Mouse (Mus musculus) kidney, embryonic 15.5 days (tissue): ENCODE data around the gene Hoxa9. TPM values are rescaled to one million over a fixed set of nuclear protein-coding genes. Genes with fewer than 3 reads are reported as not detected.

ENCODE experiments used
- ATAC-seq: fragments of 200-750 bp; cut with Nextera tagmentation; replicated peaks from 2 replicates; pipeline ENCODE4 v1.8.0; 2017; ENCODE audit warnings: moderate TSS enrichment; ENCODE audit not compliant: low FRiP score
- H3K27ac ChIP-seq: fragments of 300-500 bp; sonication (generic); 2 replicates; pipeline ENCODE4 v1.5.1; 2015; ENCODE audit warnings: mild to moderate bottlenecking, inconsistent platforms
- H3K27me3 ChIP-seq: fragments of 300-500 bp; sonication (generic); 2 replicates; pipeline ENCODE4 v1.6.1; 2015; ENCODE audit warnings: inconsistent platforms
- H3K36me3 ChIP-seq: fragments of 300-500 bp; sonication (generic); 2 replicates; pipeline ENCODE4 v1.6.1; 2015; ENCODE audit warnings: inconsistent platforms
- H3K4me1 ChIP-seq: fragments of 300-500 bp; sonication (generic); 2 replicates; pipeline ENCODE4 v1.6.1; 2015; ENCODE audit warnings: inconsistent platforms
- H3K4me2 ChIP-seq: fragments of 300-500 bp; sonication (generic); 2 replicates; pipeline ENCODE4 v1.6.1; 2015; ENCODE audit warnings: moderate library complexity, mild to moderate bottlenecking, inconsistent platforms
- H3K4me3 ChIP-seq: fragments of 300-500 bp; sonication (generic); replicated peaks from 2 replicates; pipeline ENCODE4 v1.5.1; 2015; ENCODE audit warnings: mild to moderate bottlenecking, inconsistent platforms
- H3K9ac ChIP-seq: fragments of 300-500 bp; sonication (generic); 2 replicates; pipeline ENCODE4 v1.6.1; 2015; ENCODE audit warnings: mild to moderate bottlenecking, inconsistent platforms
- H3K9me3 ChIP-seq: fragments of 300-500 bp; sonication (generic); replicated peaks from 2 replicates; pipeline ENCODE4 v1.6.1; 2016; ENCODE audit warnings: inconsistent platforms
- WGBS: fragments of 180-500 bp; shearing (Covaris S2); methylation state at CpG from one replicate; pipeline ENCODE4 v1.1.7; 2015; ENCODE audit warnings: mixed read lengths; 5-methylcytosine and 5-hydroxymethylcytosine counted together
- polyA plus RNA-seq: library from polyadenylated mRNA; unstranded; fragments of >200 nt; fragmentation: Nextera tagmentation; extraction: Ambion mirVana; gene quantifications from 2 replicates; pipeline ENCODE4 v1.2.1, GENCODE M21; 2015

Hoxa9 gene
- polyA plus RNA-seq: 53.4 and 65.1 TPM in 2 replicates

DNA sequence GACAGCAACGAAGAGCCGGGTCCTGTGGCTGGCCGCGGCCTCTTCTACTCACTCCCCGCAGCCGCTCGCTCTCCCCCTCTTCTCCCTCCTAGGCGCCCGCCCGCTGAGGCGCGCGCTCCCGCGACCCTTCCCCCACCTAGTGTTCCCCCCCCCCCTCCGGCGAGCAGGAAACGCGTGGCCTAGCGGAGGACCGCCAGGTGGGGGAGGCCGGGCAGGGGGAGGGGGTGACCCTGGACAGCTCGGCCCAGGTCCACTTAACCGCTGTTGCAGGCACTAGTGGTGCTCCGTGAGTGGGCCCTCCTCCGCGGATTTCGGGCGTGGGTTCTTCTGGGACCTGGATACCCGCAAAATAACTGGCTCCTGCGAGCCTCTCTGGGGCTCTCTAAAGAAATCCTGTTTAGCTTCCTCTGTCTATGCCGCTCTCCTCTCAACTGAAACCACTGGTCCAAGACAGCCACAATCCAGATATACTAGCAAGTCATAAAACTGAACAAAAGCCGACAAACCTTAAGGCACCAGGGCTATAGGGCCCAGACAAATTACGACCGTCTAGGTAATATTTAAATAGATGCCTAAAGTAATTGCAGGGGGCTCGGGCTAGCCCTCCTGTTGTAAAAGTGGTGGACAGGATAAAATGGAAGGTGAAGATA, at the start of gene Hoxa9:
Hoxa9 (minus strand) TSS at position 574 of the 650 bp plus-strand sequence.
- peak within 1 kb of the TSS; percentile 96 for H3K9ac ChIP-seq
- peak within 1 kb of the TSS; percentile 76 for H3K4me3 ChIP-seq
- peaks cover 7% of the 10 kb centered on the region; the same call in 1 of the 2 replicates for H3K27me3 ChIP-seq
- under 1% methylated on average over 25 of the region's 36 CpGs for WGBS
- H3K9me3 ChIP-seq: no peaks in the 10 kb centered on the region
- H3K27ac ChIP-seq: peak within 1 kb of the TSS; percentile 97
- ATAC-seq: peak; percentile 43
- H3K36me3 ChIP-seq: no peaks in the 10 kb centered on the region
- H3K4me2 ChIP-seq: peak within 1 kb of the TSS; percentile 74
- peaks cover 32% of the 10 kb centered on the region for H3K4me1 ChIP-seq

GRCm38 (mm10) chr6:52276920-52277319, 46.0 kb upstream of the Hoxa9 start:
- H3K4me2 ChIP-seq: no peak overlapping the region
- no peak overlapping the region for H3K4me3 ChIP-seq
- no peak overlapping the region for H3K9ac ChIP-seq
- no peak for ATAC-seq
- peaks cover 90% of the 10 kb centered on the region for H3K27me3 ChIP-seq
- no peak overlapping the region for H3K27ac ChIP-seq
- peaks cover 11% of the 10 kb centered on the region; the same call in 1 of the 2 replicates for H3K4me1 ChIP-seq
- no peaks in the 10 kb centered on the region for H3K36me3 ChIP-seq
- no peaks in the 10 kb centered on the region for H3K9me3 ChIP-seq
- 5% methylated on average over 5 of the region's 5 CpGs for WGBS

DNA sequence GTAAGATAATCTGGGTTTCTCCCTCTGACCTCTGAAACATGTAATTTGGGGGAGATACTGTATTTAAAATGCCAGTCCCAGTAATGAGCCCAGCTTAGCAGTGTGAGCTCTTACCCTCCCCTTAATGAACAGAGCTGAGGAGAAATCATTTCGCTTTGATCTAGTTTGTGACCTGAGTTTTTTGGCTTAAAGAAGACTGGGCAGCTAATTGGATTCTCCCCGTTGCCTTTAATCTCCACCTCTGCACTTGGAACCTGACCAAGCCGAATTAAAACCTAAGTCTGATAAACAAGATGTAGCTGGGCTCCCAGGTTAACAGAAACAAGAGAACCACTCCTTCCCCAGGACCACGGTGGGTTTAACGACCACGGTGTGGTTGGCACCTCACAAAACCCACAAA, 45.5 kb upstream of the Hoxa9 start:
- peaks cover 11% of the 10 kb centered on the region; the same call in 1 of the 2 replicates for H3K4me1 ChIP-seq
- no peak for ATAC-seq
- H3K9ac ChIP-seq: no peak overlapping the region
- peaks cover 90% of the 10 kb centered on the region for H3K27me3 ChIP-seq
- WGBS: 3% methylated on average over 6 of the region's 6 CpGs
- H3K4me3 ChIP-seq: no peak overlapping the region
- H3K36me3 ChIP-seq: no peaks in the 10 kb centered on the region
- H3K4me2 ChIP-seq: no peak overlapping the region
- H3K27ac ChIP-seq: no peak overlapping the region
- no peaks in the 10 kb centered on the region for H3K9me3 ChIP-seq

GRCm38 (mm10) chr6:52275563-52276280, 44.8 kb upstream of the Hoxa9 start:
- peaks cover 13% of the 10 kb centered on the region; the same call in 1 of the 2 replicates for H3K4me1 ChIP-seq
- no peak overlapping the region for H3K27ac ChIP-seq
- no peaks in the 10 kb centered on the region for H3K36me3 ChIP-seq
- peaks cover 90% of the 10 kb centered on the region for H3K27me3 ChIP-seq
- H3K9me3 ChIP-seq: no peaks in the 10 kb centered on the region
- H3K9ac ChIP-seq: no peak overlapping the region
- no peak for ATAC-seq
- no peak overlapping the region for H3K4me2 ChIP-seq
- WGBS: 6% methylated on average over 8 of the region's 8 CpGs
- no peak overlapping the region for H3K4me3 ChIP-seq

DNA sequence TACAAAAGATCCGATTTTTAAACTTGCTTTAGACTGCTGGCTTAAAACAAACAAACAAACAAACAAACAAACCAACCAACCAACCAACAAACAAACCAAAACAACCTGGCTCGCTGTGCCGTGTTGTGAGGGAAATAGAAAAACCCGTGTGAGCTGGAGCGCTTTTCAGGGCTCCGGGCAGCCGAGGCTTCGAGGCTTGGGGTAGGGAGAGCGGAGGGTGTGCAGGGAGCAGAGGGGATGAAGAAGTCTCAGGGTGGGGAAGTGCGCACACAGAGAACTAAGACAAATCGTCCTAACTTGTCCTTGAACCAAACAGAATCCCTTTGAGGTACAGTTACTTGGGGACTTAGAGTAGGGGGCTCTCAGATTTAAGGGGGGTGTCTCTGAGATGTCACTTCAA, 43.7 kb upstream of the Hoxa9 start:
- Histone ChIP-seq H3K9me3 (no peaks in the 10 kb centered on the region), H3K4me3 (no peak overlapping the region), H3K9ac (no peak overlapping the region), H3K27ac (no peak overlapping the region), H3K4me1 (peaks cover 15% of the 10 kb centered on the region; the same call in 1 of the 2 replicates), H3K27me3 (peaks cover 93% of the 10 kb centered on the region), H3K4me2 (no peak overlapping the region), H3K36me3 (no peaks in the 10 kb centered on the region)
- 4% methylated on average over 11 of the region's 11 CpGs for WGBS
- ATAC-seq: no peak

- no peak overlapping the region for H3K27ac ChIP-seq
- no peak overlapping the region for H3K4me3 ChIP-seq
- H3K9me3 ChIP-seq: no peaks in the 10 kb centered on the region
- H3K4me2 ChIP-seq: peak overlapping the region; percentile 8; the same call in 1 of the 2 replicates
- 6% methylated on average over 22 of the region's 22 CpGs for WGBS
- peaks cover 96% of the 10 kb centered on the region for H3K27me3 ChIP-seq
- no peak overlapping the region for H3K9ac ChIP-seq
- ATAC-seq: no peak
- peaks cover 15% of the 10 kb centered on the region; the same call in 1 of the 2 replicates for H3K4me1 ChIP-seq
- H3K36me3 ChIP-seq: no peaks in the 10 kb centered on the region
Observed at GRCm38 (mm10) chr6:52273656-52274280, 42.9 kb upstream of the Hoxa9 start.

GRCm38 (mm10) chr6:52272766-52273655, 42.1 kb upstream of the Hoxa9 start:
- Histone ChIP-seq H3K9ac (no peak overlapping the region), H3K36me3 (no peaks in the 10 kb centered on the region), H3K27me3 (peaks cover 99% of the 10 kb centered on the region), H3K4me3 (no peak overlapping the region), H3K4me1 (peaks cover 15% of the 10 kb centered on the region; the same call in 1 of the 2 replicates), H3K9me3 (no peaks in the 10 kb centered on the region), H3K27ac (no peak overlapping the region), H3K4me2 (peak overlapping the region; percentile 8; the same call in 1 of the 2 replicates)
- no peak for ATAC-seq
- WGBS: 11% methylated on average over 22 of the region's 22 CpGs

GRCm38 (mm10) chr6:52270494-52271480, 39.9 kb upstream of the Hoxa9 start:
- Histone ChIP-seq H3K27ac (no peak overlapping the region), H3K4me2 (peak overlapping the region; percentile 18; the same call in 1 of the 2 replicates), H3K9ac (no peak overlapping the region), H3K36me3 (no peaks in the 10 kb centered on the region), H3K4me1 (peaks cover 9% of the 10 kb centered on the region; the same call in 1 of the 2 replicates), H3K27me3 (peaks cover 98% of the 10 kb centered on the region), H3K9me3 (no peaks in the 10 kb centered on the region), H3K4me3 (no peak overlapping the region)
- ATAC-seq: 0 out of 2 replicates have a peak, but pooled peaks have one; percentile 25
- 5% methylated on average over 23 of the region's 23 CpGs for WGBS

- no peak for ATAC-seq
- Histone ChIP-seq H3K36me3 (no peaks in the 10 kb centered on the region), H3K4me1 (peaks cover 4% of the 10 kb centered on the region; the same call in 1 of the 2 replicates), H3K4me2 (no peak overlapping the region), H3K9me3 (no peaks in the 10 kb centered on the region), H3K27ac (no peak overlapping the region), H3K27me3 (peaks cover 98% of the 10 kb centered on the region), H3K9ac (no peak overlapping the region), H3K4me3 (no peak overlapping the region)
- WGBS: 7% methylated on average over 3 of the region's 3 CpGs
Observed at GRCm38 (mm10) chr6:52268756-52269155, 37.9 kb upstream of the Hoxa9 start.

DNA sequence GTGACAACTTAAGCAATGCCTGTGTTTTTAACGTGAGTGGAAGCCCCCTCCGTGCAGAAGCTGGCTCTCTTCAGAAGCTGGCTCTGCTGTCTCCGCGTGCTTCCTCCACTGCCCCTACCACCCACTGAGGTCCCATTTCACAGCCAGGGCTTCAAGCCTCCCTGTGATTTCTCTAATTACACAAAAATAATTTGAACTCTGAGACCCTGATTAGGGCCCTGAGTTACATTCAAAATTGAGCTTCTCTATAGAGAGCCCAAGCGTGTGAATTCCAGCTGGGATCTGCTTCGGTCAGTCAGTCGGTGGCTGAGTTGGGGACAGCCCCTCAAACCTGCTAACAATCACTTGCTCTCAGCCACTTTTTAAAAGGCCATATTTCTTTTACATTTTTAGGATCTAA, 37.5 kb upstream of the Hoxa9 start:
- no peak for ATAC-seq
- H3K4me2 ChIP-seq: no peak overlapping the region
- no peak overlapping the region for H3K27ac ChIP-seq
- H3K36me3 ChIP-seq: no peaks in the 10 kb centered on the region
- peaks cover 4% of the 10 kb centered on the region; the same call in 1 of the 2 replicates for H3K4me1 ChIP-seq
- no peak overlapping the region for H3K4me3 ChIP-seq
- 4% methylated on average over 7 of the region's 7 CpGs for WGBS
- H3K9ac ChIP-seq: no peak overlapping the region
- H3K27me3 ChIP-seq: peaks cover 98% of the 10 kb centered on the region
- no peaks in the 10 kb centered on the region for H3K9me3 ChIP-seq
